Mouse (Mus musculus) lung, embryonic 14.5 days (tissue): ENCODE data around the gene Irs3. TPM values are rescaled to one million over a fixed set of nuclear protein-coding genes. Genes with fewer than 3 reads are reported as not detected.

Source experiments
- ATAC-seq: fragments of 200-750 bp; cut with Nextera tagmentation; 2 replicates; pipeline ENCODE4 v1.8.0; 2017; ENCODE audit warnings: mild to moderate bottlenecking, moderate TSS enrichment, moderate library complexity; ENCODE audit not compliant: insufficient read depth
- DNase-seq: peaks from one replicate; pipeline ENCODE4 v3.0.0-alpha.2; 2015
- H3K27ac ChIP-seq: fragments of 300-500 bp; sonication (generic); 2 replicates; pipeline ENCODE4 v1.5.1; 2014; ENCODE audit warnings: low read depth, mild to moderate bottlenecking, moderate library complexity
- H3K27me3 ChIP-seq: fragments of 300-500 bp; sonication (generic); 2 replicates; pipeline ENCODE4 v1.6.1; 2014; ENCODE audit warnings: low read length, control low read depth; ENCODE audit not compliant: insufficient read depth
- H3K36me3 ChIP-seq: fragments of 300-500 bp; sonication (generic); 2 replicates; pipeline ENCODE4 v1.6.1; 2014; ENCODE audit warnings: control low read depth; ENCODE audit not compliant: insufficient read depth
- H3K4me1 ChIP-seq: fragments of 300-500 bp; sonication (generic); 2 replicates; pipeline ENCODE4 v1.6.1; 2014; ENCODE audit warnings: antibody characterized with exemption, control low read depth; ENCODE audit not compliant: insufficient read depth
- H3K4me2 ChIP-seq: fragments of 300-500 bp; sonication (generic); 2 replicates; pipeline ENCODE4 v1.6.1; 2014; ENCODE audit warnings: mild to moderate bottlenecking
- H3K4me3 ChIP-seq: fragments of 300-500 bp; sonication (generic); 2 replicates; pipeline ENCODE4 v1.5.1; 2014; ENCODE audit warnings: low read depth, low read length
- H3K9ac ChIP-seq: fragments of 300-500 bp; sonication (generic); 2 replicates; pipeline ENCODE4 v1.6.1; 2014
- H3K9me3 ChIP-seq: fragments of 300-500 bp; sonication (generic); 2 replicates; pipeline ENCODE4 v1.6.1; 2016; ENCODE audit warnings: low read depth, low read length, control low read depth
- CTCF ChIP-seq: IDR thresholded peaks from 2 replicates; pipeline ENCODE4 v1.5.1; 2016; ENCODE audit warnings: antibody characterized with exemption, low read depth
- WGBS: fragments of 180-500 bp; shearing (Covaris S2); extraction: QIAGEN DNeasy Blood & Tissue Kit; methylation state at CpG from one replicate; pipeline ENCODE4 v1.1.7; 2014; 5-methylcytosine and 5-hydroxymethylcytosine counted together
- polyA plus RNA-seq: library from polyadenylated mRNA; unstranded; fragments of >200 nt; fragmentation: Nextera tagmentation; extraction: Ambion mirVana; gene quantifications from 2 replicates; pipeline ENCODE4 v1.2.1, GENCODE M21; 2014

Irs3 gene
- polyA plus RNA-seq, 1 experiment from 2014 or later: 0.08 TPM

DNA sequence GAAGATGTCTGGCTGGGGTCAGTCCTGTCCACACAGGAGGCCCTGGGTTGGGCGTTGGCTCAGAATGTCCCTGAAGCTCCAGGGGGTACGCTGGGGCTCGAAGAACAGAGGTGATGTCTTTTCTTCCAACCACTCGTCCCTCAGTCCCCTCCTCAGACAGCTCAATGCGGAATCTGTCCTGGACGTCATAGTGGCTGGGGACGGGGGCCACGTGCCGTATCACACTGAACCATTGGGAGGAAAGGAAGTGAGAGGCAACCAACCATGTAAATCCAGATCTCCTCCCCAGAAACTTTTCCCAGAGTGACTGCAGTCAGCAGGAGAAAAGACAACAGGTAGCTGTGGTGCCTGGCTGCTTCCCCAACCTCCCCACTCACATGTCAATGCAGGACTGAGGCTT, 45.9 kb downstream of the Irs3 start:
- H3K4me1 ChIP-seq: peaks cover 5% of the 10 kb centered on the region; the same call in 1 of the 2 replicates
- peak overlapping the region; percentile 66 for H3K4me3 ChIP-seq
- no peaks in the 10 kb centered on the region for H3K27me3 ChIP-seq
- DNase-seq: no peak
- H3K9ac ChIP-seq: peak overlapping the region; percentile 66
- H3K27ac ChIP-seq: no peak overlapping the region
- 0 out of 2 replicates have a peak, but pooled peaks cover 12% of the 10 kb centered on the region for H3K36me3 ChIP-seq
- no peaks in the 10 kb centered on the region for H3K9me3 ChIP-seq
- ATAC-seq: no peak
- peak overlapping the region; percentile 82 for H3K4me2 ChIP-seq
- 56% methylated on average over 9 of the region's 9 CpGs for WGBS
- no peak for TF ChIP-seq CTCF

DNA sequence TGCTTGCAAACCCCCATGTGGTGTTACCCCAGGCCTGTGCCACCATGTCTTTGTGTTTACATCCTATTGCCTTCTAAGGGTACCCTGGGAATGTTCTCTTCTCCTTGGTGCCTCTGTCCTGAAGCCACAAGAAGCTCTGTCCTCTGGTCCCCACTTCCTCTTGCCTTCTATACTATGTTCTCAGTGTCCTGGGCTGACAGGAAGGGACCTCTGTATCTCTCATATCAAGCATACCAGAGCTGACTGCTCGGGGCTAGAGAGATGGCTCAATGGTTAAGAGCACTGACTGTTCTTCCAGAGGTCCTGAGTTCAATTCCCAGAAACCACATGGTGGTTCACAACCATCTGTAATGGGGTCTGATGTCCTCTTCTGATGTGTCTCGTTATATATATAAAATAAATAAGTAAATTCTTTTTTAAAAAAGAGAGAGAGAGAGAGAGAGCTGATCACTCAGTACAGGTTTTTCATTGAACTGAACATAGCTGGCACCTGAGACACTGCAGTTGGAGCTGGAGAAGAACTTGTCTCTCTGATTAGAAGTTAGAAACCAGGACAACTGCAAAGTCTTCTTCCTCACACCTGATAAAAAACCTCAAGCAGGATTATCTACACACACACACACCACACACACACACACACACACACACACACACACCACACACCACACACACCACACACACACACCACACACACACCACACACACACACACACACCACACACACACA, 47.3 kb downstream of the Irs3 start:
- Histone ChIP-seq H3K36me3 (0 out of 2 replicates have a peak, but pooled peaks cover 6% of the 10 kb centered on the region), H3K9me3 (no peaks in the 10 kb centered on the region), H3K4me1 (peaks cover 5% of the 10 kb centered on the region; the same call in 1 of the 2 replicates), H3K4me3 (no peak overlapping the region), H3K4me2 (no peak overlapping the region), H3K27ac (no peak overlapping the region), H3K27me3 (no peaks in the 10 kb centered on the region), H3K9ac (no peak overlapping the region)
- TF ChIP-seq CTCF: no peak
- 73% methylated on average over 2 of the region's 2 CpGs for WGBS
- ATAC-seq (no peak), DNase-seq (no peak)

DNA sequence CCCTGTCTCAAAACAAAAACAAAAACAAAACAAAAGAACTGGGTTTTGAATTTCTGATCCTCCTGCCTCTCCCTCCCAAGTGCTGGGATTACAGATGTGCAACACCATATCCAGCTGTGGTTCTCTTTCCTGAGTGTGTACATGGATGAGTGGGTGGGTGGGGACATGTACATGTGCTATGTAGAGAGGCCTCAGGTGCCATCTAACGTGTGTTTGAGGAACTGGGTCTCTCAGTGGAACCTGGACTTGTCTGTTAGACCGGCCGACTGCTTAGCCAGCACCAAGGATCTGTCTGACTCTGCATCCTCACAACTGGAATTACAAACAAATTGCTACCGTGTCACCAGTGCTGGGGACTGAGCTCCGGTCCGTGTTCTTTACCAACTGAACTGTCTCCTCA, 47.9 kb downstream of the Irs3 start:
- no peaks in the 10 kb centered on the region for H3K9me3 ChIP-seq
- no peak overlapping the region for H3K27ac ChIP-seq
- H3K4me3 ChIP-seq: no peak overlapping the region
- TF ChIP-seq CTCF: no peak
- H3K4me2 ChIP-seq: no peak overlapping the region
- peaks cover 5% of the 10 kb centered on the region; the same call in 1 of the 2 replicates for H3K4me1 ChIP-seq
- WGBS: 92% methylated on average over 6 of the region's 6 CpGs
- H3K27me3 ChIP-seq: no peaks in the 10 kb centered on the region
- DNase-seq: no peak
- H3K36me3 ChIP-seq: 0 out of 2 replicates have a peak, but pooled peaks cover 6% of the 10 kb centered on the region
- no peak overlapping the region for H3K9ac ChIP-seq
- ATAC-seq: no peak

DNA sequence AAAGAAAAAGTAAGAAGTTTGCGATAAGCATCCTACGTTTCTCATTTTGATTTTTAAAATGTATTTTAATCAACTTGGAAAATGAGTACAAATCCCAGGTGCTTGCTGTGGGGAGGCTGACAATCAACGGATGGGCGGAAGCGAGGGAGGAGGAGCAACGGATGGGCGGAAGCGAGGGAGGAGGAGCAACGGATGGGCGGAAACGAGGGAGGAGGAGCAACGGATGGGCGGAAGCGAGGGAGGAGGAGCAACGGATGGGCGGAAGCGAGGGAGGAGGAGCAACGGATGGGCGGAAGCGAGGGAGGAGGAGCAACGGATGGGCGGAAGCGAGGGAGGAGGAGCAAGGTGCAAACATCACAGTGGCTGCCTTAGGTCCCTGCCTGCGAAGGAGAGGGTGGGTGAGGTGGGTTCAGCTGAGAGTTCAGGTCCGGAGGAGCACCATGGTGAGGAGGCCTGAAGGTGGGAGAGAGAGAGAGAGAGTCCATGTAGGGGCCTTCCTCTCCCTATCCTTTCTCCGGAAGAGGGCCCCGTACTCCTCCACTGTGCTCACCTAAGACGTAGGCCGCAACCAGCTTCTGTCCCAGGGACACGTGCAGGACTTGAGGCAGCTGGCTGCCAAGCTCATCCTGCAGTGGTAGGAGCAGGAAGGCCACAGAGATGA, 48.8 kb downstream of the Irs3 start:
- Histone ChIP-seq H3K4me3 (0 out of 2 replicates have a peak overlapping the region, but pooled peaks have one; percentile 8), H3K4me1 (peaks cover 5% of the 10 kb centered on the region; the same call in 1 of the 2 replicates), H3K9ac (no peak overlapping the region), H3K4me2 (peak overlapping the region; percentile 40), H3K27me3 (no peaks in the 10 kb centered on the region), H3K36me3 (0 out of 2 replicates have a peak, but pooled peaks cover 6% of the 10 kb centered on the region), H3K9me3 (no peaks in the 10 kb centered on the region), H3K27ac (peak overlapping the region; percentile 30; the same call in 1 of the 2 replicates)
- 34% methylated on average over 30 of the region's 30 CpGs for WGBS
- no peak for ATAC-seq
- no peak for TF ChIP-seq CTCF
- peak; percentile 34 for DNase-seq

DNA sequence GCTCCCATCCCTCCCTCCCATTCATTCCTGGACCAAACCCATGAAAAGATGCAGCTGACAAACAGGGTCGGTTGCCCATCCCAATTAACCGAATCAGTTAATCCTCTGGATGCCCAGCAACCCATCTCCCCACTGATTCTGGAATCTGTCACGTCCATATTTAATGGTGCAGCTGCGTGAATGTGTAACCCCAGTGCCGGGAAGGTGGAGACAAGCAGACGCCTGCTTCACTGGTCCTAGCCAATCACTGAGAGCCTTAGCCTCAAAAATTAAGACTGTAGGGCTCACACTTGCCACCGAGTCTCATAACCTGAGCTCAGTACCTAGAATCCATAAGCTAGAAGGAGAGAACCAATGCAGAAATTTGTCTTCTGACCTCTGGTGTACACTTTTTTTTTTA, 49.6 kb downstream of the Irs3 start:
- 0 out of 2 replicates have a peak, but pooled peaks cover 6% of the 10 kb centered on the region for H3K36me3 ChIP-seq
- TF ChIP-seq CTCF: no peak
- H3K27me3 ChIP-seq: no peaks in the 10 kb centered on the region
- ATAC-seq (no peak), DNase-seq (no peak)
- no peak overlapping the region for H3K4me2 ChIP-seq
- WGBS: 76% methylated on average over 7 of the region's 7 CpGs
- no peaks in the 10 kb centered on the region for H3K9me3 ChIP-seq
- no peak overlapping the region for H3K27ac ChIP-seq
- no peak overlapping the region for H3K4me3 ChIP-seq
- H3K4me1 ChIP-seq: peaks cover 5% of the 10 kb centered on the region; the same call in 1 of the 2 replicates
- H3K9ac ChIP-seq: no peak overlapping the region

Other genes with a start within 250 kb of the Irs3 start
- 0.18 and 0.24 TPM in 2 replicates for gene Zan, start 168.7 kb downstream of the Irs3 start, polyA plus RNA-seq
- gene Pop7, start 143.2 kb downstream of the Irs3 start, polyA plus RNA-seq: 54.3 and 58.4 TPM in 2 replicates
- 11.1 and 11.6 TPM in 2 replicates for gene Gigyf1, start 127.2 kb downstream of the Irs3 start, polyA plus RNA-seq
- 0.37 and 0.38 TPM in 2 replicates for gene Epo, start 112.5 kb downstream of the Irs3 start, polyA plus RNA-seq
- gene Gnb2, start 112.2 kb downstream of the Irs3 start, polyA plus RNA-seq: 411 and 440 TPM in 2 replicates
- 0.26 TPM in 1 of 2 replicates, not detected in the other for gene Actl6b, start 92.2 kb downstream of the Irs3 start, polyA plus RNA-seq
- 0.31 and 0.47 TPM in 2 replicates for gene Tfr2, start 75.9 kb downstream of the Irs3 start, polyA plus RNA-seq
- 33.9 and 37.8 TPM in 2 replicates for gene Mospd3, start 44.7 kb downstream of the Irs3 start, polyA plus RNA-seq
- gene Pcolce, start 31.9 kb downstream of the Irs3 start, polyA plus RNA-seq: 130 and 148 TPM in 2 replicates
- 0.19 TPM in 1 of 2 replicates, not detected in the other for gene Fbxo24, start 16.7 kb downstream of the Irs3 start, polyA plus RNA-seq
- gene Lrch4, start 16.6 kb downstream of the Irs3 start, polyA plus RNA-seq: 32.1 and 40.5 TPM in 2 replicates
- 9.2 and 11.7 TPM in 2 replicates for gene Gm20605, start 16.5 kb downstream of the Irs3 start, polyA plus RNA-seq
- 6.4 and 8.1 TPM in 2 replicates for gene Sap25, start 4.4 kb downstream of the Irs3 start, polyA plus RNA-seq
- gene Agfg2, start 39.0 kb upstream of the Irs3 start, polyA plus RNA-seq: 10.9 and 12.2 TPM in 2 replicates
- 0.91 and 0.93 TPM in 2 replicates for gene Nyap1, start 95.9 kb upstream of the Irs3 start, polyA plus RNA-seq
- gene Tsc22d4, start 100.0 kb upstream of the Irs3 start, polyA plus RNA-seq: 127 TPM in 2 replicates
- gene Ppp1r35, start 133.1 kb upstream of the Irs3 start, polyA plus RNA-seq: 33.7 and 40.9 TPM in 2 replicates
- gene Mepce, start 141.9 kb upstream of the Irs3 start, polyA plus RNA-seq: 13.1 and 14.5 TPM in 2 replicates
- gene Zcwpw1, start 142.1 kb upstream of the Irs3 start, polyA plus RNA-seq: 25.9 and 26.1 TPM in 2 replicates
- 2.2 and 3.0 TPM in 2 replicates for gene Pilra, start 190.6 kb upstream of the Irs3 start, polyA plus RNA-seq
- 0.41 and 1.1 TPM in 2 replicates for gene Pilrb1, start 212.4 kb upstream of the Irs3 start, polyA plus RNA-seq
- gene Pilrb2, start 226.1 kb upstream of the Irs3 start, polyA plus RNA-seq: 0.37 and 0.83 TPM in 2 replicates